ENCODE assay signal across 24 mouse cellular contexts in the genomic region with DNA sequence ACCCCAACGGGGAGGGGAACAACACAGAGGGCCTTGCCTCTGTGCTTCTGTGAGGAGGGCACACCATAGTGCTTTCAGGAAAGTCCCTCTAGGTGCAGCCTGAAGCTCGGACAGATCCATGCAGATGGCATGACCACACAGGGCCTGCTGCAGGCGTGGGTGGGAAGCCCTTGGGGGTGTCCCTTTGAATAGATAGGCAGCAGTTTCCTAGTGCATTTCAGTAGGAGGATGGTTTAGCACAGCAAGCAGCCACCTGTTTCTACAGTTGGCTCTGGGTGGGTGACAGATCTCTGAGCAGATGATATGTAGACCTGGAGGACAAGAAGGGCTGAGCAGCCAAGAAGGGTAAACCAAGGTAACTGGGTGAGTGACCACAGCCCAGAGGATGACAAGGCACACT.
"Had no signal": no experiment of that assay in that cellular context is flagged by ENCODE, and none has a peak within 500 bp of the region (broad histone marks: within the 10 kb centered on the region; RNA-seq: fewer than 3 reads in every experiment).

No protein-coding gene starts in this region.

- H3K4me1 ChIP-seq: limb, embryonic 13.5 days; liver, embryonic 15.5 days; midbrain, embryonic 10.5 days; midbrain, embryonic 15.5 days; neural tube, embryonic 13.5 days; stomach, embryonic 15.5 days had no signal

- H3K4me3 ChIP-seq: limb, embryonic 10.5 days; limb, embryonic 13.5 days; liver, embryonic 12.5 days; liver, embryonic 15.5 days; lung, embryonic 15.5 days; midbrain, embryonic 10.5 days; midbrain, embryonic 15.5 days; neural tube, embryonic 13.5 days; stomach, embryonic 15.5 days had no signal

- H3K36me3 ChIP-seq: limb, embryonic 10.5 days; limb, embryonic 13.5 days; liver, embryonic 12.5 days; liver, embryonic 15.5 days; lung, embryonic 15.5 days; midbrain, embryonic 10.5 days; midbrain, embryonic 15.5 days; neural tube, embryonic 13.5 days; stomach, embryonic 15.5 days had no signal

- H3K9ac ChIP-seq: limb, embryonic 13.5 days; liver, embryonic 12.5 days; liver, embryonic 15.5 days; lung, embryonic 15.5 days; midbrain, embryonic 15.5 days; neural tube, embryonic 13.5 days; stomach, embryonic 15.5 days had no signal

- H3K9me3 ChIP-seq: limb, embryonic 10.5 days; limb, embryonic 13.5 days; liver, embryonic 12.5 days; liver, embryonic 15.5 days; lung, embryonic 15.5 days; megakaryocyte, embryonic 14.5 days; midbrain, embryonic 10.5 days; midbrain, embryonic 15.5 days; neural tube, embryonic 13.5 days; stomach, embryonic 15.5 days had no signal

- H3K27ac ChIP-seq: kidney, postnatal 0 days; limb, embryonic 10.5 days; limb, embryonic 13.5 days; liver, embryonic 12.5 days; liver, embryonic 15.5 days; lung, embryonic 15.5 days; midbrain, embryonic 10.5 days; midbrain, embryonic 15.5 days; neural tube, embryonic 13.5 days; stomach, embryonic 15.5 days had no signal

- H3K27me3 ChIP-seq: limb, embryonic 13.5 days; liver, embryonic 12.5 days; liver, embryonic 15.5 days; lung, embryonic 15.5 days; megakaryocyte, embryonic 14.5 days; midbrain, embryonic 15.5 days; neural tube, embryonic 13.5 days; stomach, embryonic 15.5 days had no signal

- H3K4me2 ChIP-seq: limb, embryonic 13.5 days; liver, embryonic 12.5 days; liver, embryonic 15.5 days; lung, embryonic 15.5 days; midbrain, embryonic 15.5 days; neural tube, embryonic 13.5 days; stomach, embryonic 15.5 days had no signal

- ATAC-seq: intestine, postnatal 0 days; liver, embryonic 12.5 days; midbrain, embryonic 15.5 days had no signal

- DNase-seq: kidney, adult 2 months; kidney, postnatal 25 days; liver; lung, adult 18-20 months; lung, postnatal 10 days; lung, postnatal 36 days; retina, postnatal 1 day; right cerebral cortex, postnatal 25 days; spleen, adult 18-20 months; thymus, adult 2 months; thymus, postnatal 14 days; thymus, postnatal 4 days had no signal
